In the genomic region with DNA sequence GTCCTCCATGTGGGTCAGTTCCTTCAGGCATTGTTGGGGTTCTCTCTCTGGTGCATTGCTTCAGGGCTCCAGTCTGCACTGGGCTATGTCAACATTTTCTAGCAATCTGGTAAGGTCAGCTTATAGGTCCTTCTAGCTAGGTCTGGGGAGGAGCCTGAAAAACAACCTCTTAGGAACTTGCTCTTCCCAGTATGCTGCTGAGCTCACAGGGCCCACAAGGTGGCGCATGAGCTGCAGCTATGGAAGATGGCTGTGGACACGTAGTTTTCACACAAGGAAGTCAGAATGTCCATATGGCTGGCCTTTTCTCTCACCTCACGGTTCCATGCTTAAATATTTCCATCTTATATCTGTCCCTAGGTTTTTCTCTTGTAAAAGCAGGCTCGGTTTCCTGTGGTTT, we compare ENCODE assay signal across 8 mouse cellular contexts. TPM values are rescaled to one million over a fixed set of nuclear protein-coding genes. Genes with fewer than 3 reads are reported as not detected.
DNase-seq lines count a peak whose midpoint lies in the region; TF ChIP-seq lines count a peak whose summit lies in the region.

No protein-coding gene starts in this region.

- H3K4me3 ChIP-seq in layer of hippocampus, adult 2 months: no peak overlapping the region

- peak; percentile 97 for TF ChIP-seq CTCF in layer of hippocampus, adult 2 months (conservative IDR thresholded peaks at IDR 0.05)

- no peak overlapping the region for H3K27ac ChIP-seq in layer of hippocampus, adult 2 months

- DNase-seq in A20 (ENCODE audit: low read depth, low spot score): peak; percentile 54
- DNase-seq in WW6 (ENCODE audit: low read depth, low spot score): peak; percentile 14
- peak; percentile 91 to 92 for DNase-seq in cerebellum, postnatal 36 days
- DNase-seq in gonadal fat pad, adult 2 months (ENCODE audit: low read depth): peak; percentile 1
- DNase-seq in layer of hippocampus, adult 2 months (ENCODE audit: low spot score in 2 of 2): peak; percentile 64 to 73
- peak; percentile 22 for DNase-seq in lung, postnatal 10 days
- peak; percentile 77 to 85 for DNase-seq in right cerebral cortex, adult 2 months (ENCODE audit: low spot score in 2 of 2)
- DNase-seq in spleen, adult 18-20 months: no peak

RNA-seq across cellular contexts. Expression of gene Gm7361, which starts 24.8 kb away (rescaled TPM):
- not detected in 2 replicates for polyA plus RNA-seq in gonadal fat pad, adult 2 months (2012; rRNA removed)
- total RNA-seq in layer of hippocampus, adult 2 months (2021): under 1 TPM; 0.38 to 0.52 TPM

Comparison
In these comparisons a context has a peak if more than half of its experiments do, and no peak if none do; other contexts are left out.
1. DNase-seq: peak in A20 (single experiment), WW6 (single experiment), cerebellum, postnatal 36 days (2 of 2), gonadal fat pad, adult 2 months (single experiment), layer of hippocampus, adult 2 months (2 of 2), lung, postnatal 10 days (single experiment) and right cerebral cortex, adult 2 months (2 of 2); none in spleen, adult 18-20 months (0 of 2).